Mouse (Mus musculus): Measurements from ENCODE around the gene Ankrd11.

The Ankrd11 gene

DNA sequence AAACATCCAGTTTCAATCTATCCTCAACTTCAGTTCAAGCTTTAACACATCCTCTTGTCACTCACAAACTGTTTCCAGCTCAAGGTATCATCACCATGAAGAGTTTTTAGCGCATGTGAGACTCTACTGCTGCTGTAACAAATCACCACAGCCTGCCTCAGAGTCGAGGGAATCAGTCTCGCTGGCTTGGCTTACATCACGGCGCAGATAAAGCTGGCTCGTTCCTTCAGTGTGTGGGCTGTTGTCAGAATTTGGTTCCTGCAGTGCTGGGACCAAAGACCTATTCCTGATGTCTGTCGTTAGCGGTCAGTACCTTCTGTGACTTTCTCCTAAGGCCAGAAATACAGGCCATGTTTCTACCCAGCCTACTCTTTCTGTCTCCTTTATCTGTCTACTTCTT is 144.9 kb downstream of the Ankrd11 start:
- no peak for DNase-seq (ENCODE audit: low spot score)

DNA sequence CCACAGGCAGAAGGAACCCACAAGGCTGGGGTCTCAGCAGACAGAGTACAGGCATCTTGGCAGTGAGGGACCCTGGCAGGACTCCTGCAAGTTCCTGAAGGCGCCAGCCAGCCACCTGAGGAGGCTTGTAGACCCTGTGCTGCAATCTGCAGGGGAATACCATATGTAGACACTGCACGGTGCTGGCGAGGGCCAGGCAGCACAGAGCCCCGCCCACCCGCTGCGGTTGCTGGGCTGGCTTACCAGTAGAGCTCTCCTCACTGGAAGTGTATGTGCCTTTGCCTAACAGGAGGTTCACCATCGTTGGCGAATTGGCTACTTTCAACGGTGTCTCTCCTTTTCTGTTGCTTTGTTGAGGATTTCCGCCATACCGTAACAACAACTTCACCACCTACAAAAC is 145.8 kb downstream of the Ankrd11 start:
- DNase-seq (ENCODE audit: low spot score): no peak

- DNase-seq (ENCODE audit: low spot score): no peak
These were observed 148.6 kb downstream of the Ankrd11 start for GRCm38 (mm10) chr8:122893451-122893850.

- no peak for DNase-seq (ENCODE audit: low spot score)
These were observed 150.6 kb downstream of the Ankrd11 start for GRCm38 (mm10) chr8:122891440-122891839.

- DNase-seq (ENCODE audit: low spot score): no peak
These were observed 158.4 kb downstream of the Ankrd11 start for GRCm38 (mm10) chr8:122883671-122884070.

GRCm38 (mm10) chr8:122880302-122880701 is 161.8 kb downstream of the Ankrd11 start:
- DNase-seq (ENCODE audit: low spot score): no peak

DNA sequence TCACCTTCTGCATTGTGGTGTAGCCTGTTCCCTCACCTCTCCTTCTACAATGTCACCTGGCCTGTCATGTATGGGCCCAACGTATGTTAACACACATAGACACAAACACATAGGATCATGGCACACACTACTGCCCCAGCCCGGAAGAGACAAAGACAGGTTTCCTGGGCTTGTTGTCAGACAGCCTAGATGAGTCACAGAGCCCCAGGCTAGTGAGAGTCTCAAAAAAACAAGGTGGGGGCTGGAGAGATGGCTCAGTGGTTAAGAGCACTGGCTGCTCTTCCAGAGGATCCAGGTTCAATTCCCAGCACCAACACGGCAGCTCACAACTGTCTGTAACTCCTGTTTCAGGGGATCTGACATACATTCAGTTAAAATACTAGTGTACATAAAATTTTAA is 163.8 kb downstream of the Ankrd11 start:
- DNase-seq (ENCODE audit: low spot score): no peak

DNA sequence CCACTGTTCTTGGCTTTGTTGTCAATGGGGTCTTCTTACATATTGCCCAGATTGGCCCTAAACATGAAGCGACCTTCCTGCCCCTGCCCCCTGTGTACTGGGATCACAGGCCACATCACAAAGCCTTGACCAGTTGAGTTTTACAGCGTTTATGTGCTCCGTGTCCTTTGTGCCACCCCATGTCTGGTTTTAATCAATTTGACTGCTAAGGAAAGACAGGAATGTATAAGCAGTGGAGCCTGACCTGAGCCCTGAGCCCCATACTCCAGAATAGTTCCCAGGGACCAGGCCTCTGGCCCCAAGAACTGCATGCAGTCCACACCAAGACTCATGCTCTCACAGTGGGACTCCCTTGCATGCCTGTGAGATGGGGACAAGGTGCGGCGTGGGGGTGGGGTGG is 166.9 kb downstream of the Ankrd11 start:
- DNase-seq (ENCODE audit: low spot score): no peak

GRCm38 (mm10) chr8:122873171-122873570 is 168.9 kb downstream of the Ankrd11 start:
- no peak for DNase-seq (ENCODE audit: low spot score)

GRCm38 (mm10) chr8:122871663-122872062 is 170.4 kb downstream of the Ankrd11 start:
- no peak for DNase-seq (ENCODE audit: low spot score)

GRCm38 (mm10) chr8:122870377-122870863 is 171.7 kb downstream of the Ankrd11 start:
- DNase-seq (ENCODE audit: low spot score): no peak

DNA sequence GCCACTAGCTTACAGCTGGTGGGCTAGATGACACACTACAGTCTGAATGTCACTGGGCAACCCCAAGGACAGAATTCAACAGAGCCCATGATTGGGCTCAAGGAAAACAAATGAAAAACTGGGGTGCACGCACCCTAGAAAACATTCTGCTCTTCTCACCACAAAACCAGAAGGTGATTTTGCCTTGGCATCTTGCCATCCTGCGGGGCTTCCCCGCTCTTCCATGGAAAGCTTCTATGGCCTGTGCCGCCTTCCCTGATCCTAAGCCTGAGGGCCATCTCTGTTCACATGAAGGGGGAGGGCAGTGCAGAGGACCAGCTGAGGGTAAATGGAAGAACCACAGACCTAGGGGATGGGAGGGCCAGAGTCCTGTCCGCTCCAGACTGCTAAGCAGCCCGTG is 174.1 kb downstream of the Ankrd11 start:
- DNase-seq (ENCODE audit: low spot score): no peak

DNA sequence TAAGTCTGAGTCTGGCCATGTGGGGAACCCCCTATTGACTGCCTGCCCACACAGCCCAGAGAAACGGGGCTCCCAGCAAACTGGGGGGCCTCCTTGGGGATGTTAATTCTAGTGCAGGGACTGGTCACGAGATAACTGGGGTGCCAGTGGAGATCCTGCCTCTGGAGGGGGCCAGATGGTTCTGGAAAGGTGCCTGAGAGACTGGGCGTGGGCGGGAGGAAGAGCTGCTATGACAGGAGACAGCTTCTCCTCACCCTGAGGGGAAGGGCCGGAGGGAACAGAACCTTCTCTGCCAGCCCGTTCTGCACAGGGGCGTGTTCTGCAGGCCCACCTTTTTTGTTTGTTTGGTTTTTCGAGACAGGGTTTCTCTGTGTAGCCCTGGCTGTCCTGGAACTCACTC is 175.8 kb downstream of the Ankrd11 start:
- no peak for DNase-seq (ENCODE audit: low spot score)

- DNase-seq (ENCODE audit: low spot score): no peak
These were observed 176.6 kb downstream of the Ankrd11 start for GRCm38 (mm10) chr8:122865441-122865840.

DNA sequence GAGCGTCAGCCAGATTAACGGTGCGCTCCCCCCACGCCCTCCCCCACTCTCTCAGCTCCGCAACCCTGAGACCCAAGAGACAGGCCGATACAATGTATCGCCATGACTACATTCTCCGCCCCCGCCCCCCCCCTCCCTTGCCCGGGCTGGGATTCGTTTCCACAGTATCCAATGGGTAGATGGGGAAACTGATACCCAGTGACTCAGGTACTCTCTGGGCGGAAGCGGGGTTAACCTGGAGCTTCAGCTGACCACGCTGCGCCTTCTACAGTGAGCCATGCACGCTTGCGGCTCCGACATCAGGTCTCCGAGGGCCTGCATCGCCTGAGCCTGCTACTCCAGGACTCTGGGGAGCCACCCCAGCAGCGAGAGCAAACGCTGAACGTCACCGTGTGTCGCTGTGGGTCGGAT is 177.4 kb downstream of the Ankrd11 start:
- DNase-seq (ENCODE audit: low spot score): no peak

- no peak for DNase-seq (ENCODE audit: low spot score)
These were observed 182.2 kb downstream of the Ankrd11 start for GRCm38 (mm10) chr8:122859843-122860242.

- DNase-seq (ENCODE audit: low spot score): no peak
These were observed 185.8 kb downstream of the Ankrd11 start for GRCm38 (mm10) chr8:122856288-122856687.

GRCm38 (mm10) chr8:122855123-122855522 is 187.0 kb downstream of the Ankrd11 start:
- DNase-seq (ENCODE audit: low spot score): no peak

DNA sequence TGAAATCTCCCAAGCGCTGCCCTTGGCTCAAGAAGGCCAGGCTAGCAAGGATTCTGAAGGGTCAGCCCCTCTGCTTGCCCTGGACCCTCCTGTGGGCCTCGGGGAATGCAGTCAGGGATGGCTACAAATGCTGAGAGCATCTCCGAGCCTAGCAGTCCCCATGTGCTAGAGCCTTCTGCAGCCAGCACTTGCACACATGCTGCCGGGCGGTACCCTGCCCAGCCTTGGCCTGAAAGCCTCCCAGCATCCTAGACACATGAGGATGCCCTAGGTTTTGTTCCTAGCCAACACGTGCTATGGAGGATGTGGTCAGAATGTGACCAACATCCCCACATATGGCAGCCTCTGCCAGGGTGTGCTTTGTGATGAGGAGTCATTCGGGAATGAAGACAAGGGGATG is 187.7 kb downstream of the Ankrd11 start:
- no peak for DNase-seq (ENCODE audit: low spot score)

DNA sequence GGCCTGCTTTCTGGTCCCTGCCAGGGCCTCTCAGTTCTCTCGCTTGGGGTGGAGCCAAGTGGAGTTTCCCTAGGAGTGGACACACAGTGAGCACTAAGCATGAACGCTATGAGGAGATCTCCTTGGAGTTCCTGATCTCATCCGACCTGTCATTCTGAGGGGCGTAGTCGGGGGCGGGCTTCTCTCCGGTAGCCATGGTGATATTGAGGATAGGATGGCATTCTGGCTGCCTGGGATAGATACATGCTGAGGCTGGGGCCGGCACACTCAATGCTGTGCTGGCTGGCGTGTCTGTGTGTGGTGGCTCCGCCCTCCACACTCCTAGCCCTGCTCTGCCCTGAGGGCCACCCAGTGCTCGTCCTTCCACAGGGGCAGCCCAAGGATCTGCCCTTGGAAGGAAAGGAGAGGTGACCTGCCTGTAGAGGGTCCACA is 188.7 kb downstream of the Ankrd11 start:
- no peak for DNase-seq (ENCODE audit: low spot score)

DNA sequence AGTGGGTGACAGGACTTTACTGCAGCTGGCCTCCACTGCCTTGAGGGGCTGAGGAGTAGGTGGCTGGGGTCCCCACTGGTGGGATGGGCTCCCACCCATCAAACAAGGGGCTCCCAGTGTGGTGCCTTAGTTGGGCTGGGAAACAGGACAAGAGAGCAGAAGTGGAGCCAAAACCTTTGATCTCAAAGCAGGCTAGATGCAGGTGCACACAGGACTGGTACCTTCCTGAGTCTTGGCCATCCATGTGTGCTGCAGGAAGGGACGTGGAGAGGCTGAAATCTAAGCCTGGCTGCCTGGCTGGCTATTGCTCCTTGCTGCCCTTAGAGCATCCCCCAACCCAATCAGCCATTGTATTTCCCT is 189.6 kb downstream of the Ankrd11 start:
- no peak for DNase-seq (ENCODE audit: low spot score)

GRCm38 (mm10) chr8:122851692-122852545 is 190.2 kb downstream of the Ankrd11 start:
- no peak for DNase-seq (ENCODE audit: low spot score)

GRCm38 (mm10) chr8:122850641-122851240 is 191.3 kb downstream of the Ankrd11 start:
- DNase-seq (ENCODE audit: low spot score): no peak
